Mouse (Mus musculus): Measurements from ENCODE around the gene Grb2. TPM values are rescaled to one million over a fixed set of nuclear protein-coding genes. Genes with fewer than 3 reads are reported as not detected.

The Grb2 gene
- polyA plus RNA-seq, 1 experiment: not detected

GRCm38 (mm10) chr11:115613138-115613945 lies 95.1 kb downstream of the Grb2 start:
- H3K27ac ChIP-seq (ENCODE audit: insufficient read depth, low read depth, low read length): peak overlapping the region; percentile 66; the same call in 1 of the 2 replicates
- peaks cover 12% of the 10 kb centered on the region for H3K4me1 ChIP-seq (ENCODE audit: control insufficient read depth, insufficient read depth, low read length)
- TF ChIP-seq CTCF (IDR thresholded peaks at IDR 0.05; ENCODE audit: insufficient read depth, low read depth, low read length): no peak
- no peak for TF ChIP-seq POLR2A (IDR thresholded peaks at IDR 0.05; ENCODE audit: insufficient read depth, low read depth, low read length)
- WGBS: under 1% methylated on average over 16 of the region's 16 CpGs
- peak overlapping the region; percentile 85 for H3K4me3 ChIP-seq (ENCODE audit: insufficient read depth, low read depth, low read length)

- Histone ChIP-seq H3K4me1 (ENCODE audit: control insufficient read depth, insufficient read depth, low read length) (peaks cover 12% of the 10 kb centered on the region), H3K4me3 (ENCODE audit: insufficient read depth, low read depth, low read length) (peak within 1 kb of the TSS; percentile 85), H3K27ac (ENCODE audit: insufficient read depth, low read depth, low read length) (peak within 1 kb of the TSS; percentile 66)
- TF ChIP-seq POLR2A (IDR thresholded peaks at IDR 0.05; ENCODE audit: insufficient read depth, low read depth, low read length) (peak; percentile 59; the same call in 1 of the 2 replicates), CTCF (IDR thresholded peaks at IDR 0.05; ENCODE audit: insufficient read depth, low read depth, low read length) (peak; percentile 83; the same call in 1 of the 2 replicates)
- WGBS: 1% methylated on average over 74 of the region's 80 CpGs
Observed at GRCm38 (mm10) chr11:115612410-115613137, 95.8 kb downstream of the Grb2 start, which contains the start of gene Mif4gd. TSS of gene Mif4gd (minus strand) at chr11:115612969.

DNA sequence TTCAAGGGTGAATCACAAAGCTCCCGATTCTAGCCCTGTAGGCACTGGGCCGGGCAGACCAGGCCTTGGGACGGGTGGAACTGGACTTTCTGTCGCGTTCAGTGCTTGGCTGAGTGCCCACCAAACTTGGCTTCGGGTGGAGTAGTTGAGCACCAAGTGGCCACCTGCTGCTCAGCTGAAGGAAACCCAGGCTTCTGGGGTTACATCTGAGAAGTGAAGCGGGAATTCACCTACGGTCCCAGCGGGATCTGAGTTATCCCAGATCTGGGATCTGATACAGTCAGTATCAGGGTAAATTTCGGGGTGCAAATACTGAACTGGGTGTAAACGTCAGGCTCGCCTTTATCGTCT lies 96.4 kb downstream of the Grb2 start:
- TF ChIP-seq CTCF (IDR thresholded peaks at IDR 0.05; ENCODE audit: insufficient read depth, low read depth, low read length): no peak
- H3K4me1 ChIP-seq (ENCODE audit: control insufficient read depth, insufficient read depth, low read length): peaks cover 12% of the 10 kb centered on the region
- WGBS: under 1% methylated on average over 13 of the region's 13 CpGs
- H3K27ac ChIP-seq (ENCODE audit: insufficient read depth, low read depth, low read length): peak overlapping the region; percentile 56; the same call in 1 of the 2 replicates
- peak overlapping the region; percentile 85 for H3K4me3 ChIP-seq (ENCODE audit: insufficient read depth, low read depth, low read length)

- H3K4me1 ChIP-seq (ENCODE audit: control insufficient read depth, insufficient read depth, low read length): peaks cover 12% of the 10 kb centered on the region
- TF ChIP-seq POLR2A (IDR thresholded peaks at IDR 0.05; ENCODE audit: insufficient read depth, low read depth, low read length) (no peak), CTCF (IDR thresholded peaks at IDR 0.05; ENCODE audit: insufficient read depth, low read depth, low read length) (no peak)
- H3K27ac ChIP-seq (ENCODE audit: insufficient read depth, low read depth, low read length): no peak overlapping the region
- H3K4me3 ChIP-seq (ENCODE audit: insufficient read depth, low read depth, low read length): no peak overlapping the region
- 59% methylated on average over 6 of the region's 6 CpGs for WGBS
Observed at GRCm38 (mm10) chr11:115611173-115611572, 97.2 kb downstream of the Grb2 start.

DNA sequence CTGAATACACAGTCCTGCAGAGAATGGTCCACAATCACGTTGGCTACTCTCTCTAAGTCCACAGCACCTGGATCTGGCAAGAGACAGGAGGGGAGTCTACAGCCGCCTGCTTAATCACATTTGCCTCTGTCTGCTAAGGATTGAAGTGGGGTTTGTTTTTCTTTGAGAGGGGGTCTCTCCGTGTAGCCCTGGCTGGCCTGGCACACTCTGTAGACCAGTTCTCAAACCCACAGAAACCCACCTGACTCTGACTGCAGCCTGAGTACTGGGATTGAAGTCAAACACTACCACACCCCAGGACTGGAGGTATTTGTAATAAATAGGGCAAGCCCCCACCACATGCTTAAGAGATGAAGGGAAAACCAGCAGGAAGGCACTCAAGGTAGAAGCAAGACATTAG lies 98.8 kb downstream of the Grb2 start:
- TF ChIP-seq CTCF (IDR thresholded peaks at IDR 0.05; ENCODE audit: insufficient read depth, low read depth, low read length): no peak
- TF ChIP-seq POLR2A (IDR thresholded peaks at IDR 0.05; ENCODE audit: insufficient read depth, low read depth, low read length): no peak
- peaks cover 23% of the 10 kb centered on the region for H3K4me1 ChIP-seq (ENCODE audit: control insufficient read depth, insufficient read depth, low read length)
- 73% methylated on average over 3 of the region's 3 CpGs for WGBS
- H3K4me3 ChIP-seq (ENCODE audit: insufficient read depth, low read depth, low read length): no peak overlapping the region
- H3K27ac ChIP-seq (ENCODE audit: insufficient read depth, low read depth, low read length): no peak overlapping the region

DNA sequence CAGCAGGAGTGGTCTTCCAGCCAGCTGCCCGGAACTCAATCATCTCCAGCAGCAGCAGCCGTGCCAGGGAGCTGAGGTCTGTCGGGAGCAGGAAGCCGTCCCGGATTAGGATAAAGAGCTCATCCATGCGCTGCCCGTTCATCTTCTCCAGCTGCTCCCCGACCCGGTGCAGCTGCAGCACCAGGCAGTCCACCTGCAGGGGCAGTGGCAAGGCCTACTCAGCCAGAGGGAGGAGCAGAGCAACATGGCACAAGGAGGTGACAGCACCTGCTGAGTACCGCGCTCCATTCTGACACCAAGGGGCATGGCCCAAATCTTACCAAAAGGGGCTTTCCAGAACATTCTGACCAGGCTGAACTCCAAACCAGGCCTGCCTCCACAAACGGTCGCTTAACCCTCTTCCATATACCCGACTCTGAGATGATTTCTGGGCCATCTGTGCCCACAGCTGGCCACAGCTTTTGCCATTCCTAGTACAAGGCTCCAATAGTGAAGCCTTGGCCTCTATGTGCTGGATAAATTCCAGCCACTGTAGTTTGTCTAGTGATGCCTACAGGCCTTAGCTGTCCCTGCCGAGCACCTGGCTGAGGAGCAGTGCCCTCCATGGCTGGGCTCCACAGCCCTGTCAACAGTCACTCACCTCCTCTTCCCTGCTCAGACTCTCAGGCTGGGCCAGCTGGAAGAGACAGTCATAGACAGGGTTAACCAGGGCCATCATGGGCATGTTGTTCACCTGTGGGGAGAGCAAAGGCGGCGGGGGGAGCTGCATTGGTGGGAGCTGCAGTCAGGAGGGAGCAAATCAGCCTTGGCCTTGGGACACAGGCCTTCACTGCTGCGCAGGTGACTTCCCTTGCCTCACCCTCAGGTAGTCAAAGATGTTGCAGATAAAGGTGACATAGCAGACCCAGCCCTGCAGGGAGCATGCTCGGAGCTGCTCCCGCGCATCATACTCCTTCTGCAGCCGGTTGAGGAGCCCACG lies 99.7 kb downstream of the Grb2 start:
- TF ChIP-seq POLR2A (IDR thresholded peaks at IDR 0.05; ENCODE audit: insufficient read depth, low read depth, low read length) (no peak), CTCF (IDR thresholded peaks at IDR 0.05; ENCODE audit: insufficient read depth, low read depth, low read length) (no peak)
- 77% methylated on average over 23 of the region's 23 CpGs for WGBS
- Histone ChIP-seq H3K4me3 (ENCODE audit: insufficient read depth, low read depth, low read length) (no peak overlapping the region), H3K27ac (ENCODE audit: insufficient read depth, low read depth, low read length) (no peak overlapping the region), H3K4me1 (ENCODE audit: control insufficient read depth, insufficient read depth, low read length) (peaks cover 25% of the 10 kb centered on the region)

GRCm38 (mm10) chr11:115606733-115607132 lies 101.7 kb downstream of the Grb2 start:
- TF ChIP-seq POLR2A (IDR thresholded peaks at IDR 0.05; ENCODE audit: insufficient read depth, low read depth, low read length) (no peak), CTCF (IDR thresholded peaks at IDR 0.05; ENCODE audit: insufficient read depth, low read depth, low read length) (no peak)
- 96% methylated on average over 18 of the region's 18 CpGs for WGBS
- peaks cover 22% of the 10 kb centered on the region for H3K4me1 ChIP-seq (ENCODE audit: control insufficient read depth, insufficient read depth, low read length)
- H3K27ac ChIP-seq (ENCODE audit: insufficient read depth, low read depth, low read length): no peak overlapping the region
- no peak overlapping the region for H3K4me3 ChIP-seq (ENCODE audit: insufficient read depth, low read depth, low read length)

GRCm38 (mm10) chr11:115604304-115604696 lies 104.1 kb downstream of the Grb2 start:
- peaks cover 33% of the 10 kb centered on the region for H3K4me1 ChIP-seq (ENCODE audit: control insufficient read depth, insufficient read depth, low read length)
- no peak for TF ChIP-seq CTCF (IDR thresholded peaks at IDR 0.05; ENCODE audit: insufficient read depth, low read depth, low read length)
- no peak for TF ChIP-seq POLR2A (IDR thresholded peaks at IDR 0.05; ENCODE audit: insufficient read depth, low read depth, low read length)

More at GRCm38 (mm10) chr11:115604304-115604696, 104.1 kb downstream of the Grb2 start:
- H3K27ac ChIP-seq (ENCODE audit: insufficient read depth, low read depth, low read length): peak overlapping the region; percentile 98
- WGBS: under 1% methylated on average over 26 of the region's 26 CpGs
- peak overlapping the region; percentile 74 for H3K4me3 ChIP-seq (ENCODE audit: insufficient read depth, low read depth, low read length)
